Mouse (Mus musculus) cerebellum, adult 9-11 months (tissue): Measurements from ENCODE around the gene Gm28047.
"Not testable (repeated sequence)": the region's sequence is repeated elsewhere in the genome, so short reads cannot be mapped to it uniquely, and the experiment has no call there.

ENCODE experiments used
- DNase-seq: peaks from one replicate; pipeline ENCODE4 v3.0.0; 2022

Gm28047 gene

GRCm38 (mm10) chr15:102624970-102625686 is at the start of gene Gm28047, which contains the start of gene Atf7:
Gene Gm28047, minus strand, starts transcription at chr15:102625067.
Gene Atf7, minus strand, starts transcription at chr15:102625464.
- DNase-seq: peak; percentile 99

GRCm38 (mm10) chr15:102673548-102673947 is 48.7 kb upstream of the Gm28047 start:
- DNase-seq: peak; percentile 68

DNA sequence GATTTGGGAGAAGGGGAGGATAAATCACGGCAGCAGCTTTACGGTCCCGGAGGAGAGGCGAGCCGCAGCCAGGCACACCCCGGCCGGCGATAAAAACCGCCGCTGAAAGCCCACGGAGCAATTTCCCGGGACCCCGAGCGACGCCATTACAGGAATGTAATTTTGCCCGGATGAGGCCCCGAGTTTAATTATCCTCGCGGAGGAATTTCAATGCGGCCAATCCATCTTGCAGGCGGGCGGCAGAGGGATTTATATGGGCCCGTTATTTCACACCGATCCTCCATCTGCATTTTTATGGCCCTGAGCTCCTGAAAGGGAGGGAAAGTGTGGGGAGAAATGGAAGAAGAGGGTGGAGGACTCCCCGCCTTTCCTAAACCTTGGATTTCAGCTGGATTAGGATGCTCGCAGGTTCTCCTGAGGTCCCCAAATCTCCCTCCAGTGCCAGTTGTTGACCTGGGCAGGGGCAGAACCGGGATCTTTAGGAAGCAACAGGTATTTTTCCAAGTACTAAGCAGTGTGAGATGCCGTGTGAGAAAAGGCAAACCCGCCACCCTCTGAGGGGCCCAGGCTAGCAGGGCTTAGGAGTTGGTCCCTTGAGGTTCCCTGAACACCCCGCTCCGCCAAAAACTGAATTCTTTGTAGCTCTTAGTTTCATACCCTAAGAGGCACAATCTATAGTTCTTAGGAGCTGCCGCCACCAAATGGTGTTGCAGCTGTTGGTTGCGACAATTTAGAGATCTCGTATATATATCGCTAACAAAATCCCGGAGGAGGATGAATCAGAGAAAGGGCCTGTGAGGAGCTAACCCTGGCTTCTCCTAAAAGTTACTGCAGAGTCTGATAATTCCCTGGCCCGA is 47.6 kb upstream of the Gm28047 start, which contains the start of gene Atp5g2:
TSS of gene Atp5g2 (minus strand) at position 138 of the 857 bp plus-strand sequence.
- peak; percentile 65 for DNase-seq

DNA sequence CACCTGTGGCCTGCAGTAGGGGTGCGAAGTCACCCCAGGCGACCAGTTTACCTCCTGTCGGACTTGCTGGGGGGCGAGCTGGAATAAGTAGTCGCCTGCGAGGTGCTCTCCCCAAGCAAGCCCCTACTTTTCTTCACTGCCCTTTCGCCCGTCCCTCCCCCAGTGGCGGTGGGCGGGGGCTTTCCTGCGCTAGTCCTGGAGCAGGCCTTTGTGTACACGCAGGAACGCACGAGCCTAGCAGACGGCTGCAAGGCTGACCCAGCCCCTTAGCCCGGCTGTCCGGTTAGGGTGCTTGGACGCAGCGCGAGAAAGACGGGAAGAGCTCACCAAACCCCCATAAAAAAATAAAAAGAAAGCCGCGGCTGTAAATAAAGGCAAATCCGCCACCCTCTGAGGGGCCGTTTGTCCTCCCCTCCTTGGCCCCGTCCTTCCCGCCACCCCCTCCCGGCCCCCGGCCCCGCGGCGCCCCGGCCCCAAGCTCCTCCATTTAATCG is 46.9 kb upstream of the Gm28047 start:
- DNase-seq: peak; percentile 89

DNA sequence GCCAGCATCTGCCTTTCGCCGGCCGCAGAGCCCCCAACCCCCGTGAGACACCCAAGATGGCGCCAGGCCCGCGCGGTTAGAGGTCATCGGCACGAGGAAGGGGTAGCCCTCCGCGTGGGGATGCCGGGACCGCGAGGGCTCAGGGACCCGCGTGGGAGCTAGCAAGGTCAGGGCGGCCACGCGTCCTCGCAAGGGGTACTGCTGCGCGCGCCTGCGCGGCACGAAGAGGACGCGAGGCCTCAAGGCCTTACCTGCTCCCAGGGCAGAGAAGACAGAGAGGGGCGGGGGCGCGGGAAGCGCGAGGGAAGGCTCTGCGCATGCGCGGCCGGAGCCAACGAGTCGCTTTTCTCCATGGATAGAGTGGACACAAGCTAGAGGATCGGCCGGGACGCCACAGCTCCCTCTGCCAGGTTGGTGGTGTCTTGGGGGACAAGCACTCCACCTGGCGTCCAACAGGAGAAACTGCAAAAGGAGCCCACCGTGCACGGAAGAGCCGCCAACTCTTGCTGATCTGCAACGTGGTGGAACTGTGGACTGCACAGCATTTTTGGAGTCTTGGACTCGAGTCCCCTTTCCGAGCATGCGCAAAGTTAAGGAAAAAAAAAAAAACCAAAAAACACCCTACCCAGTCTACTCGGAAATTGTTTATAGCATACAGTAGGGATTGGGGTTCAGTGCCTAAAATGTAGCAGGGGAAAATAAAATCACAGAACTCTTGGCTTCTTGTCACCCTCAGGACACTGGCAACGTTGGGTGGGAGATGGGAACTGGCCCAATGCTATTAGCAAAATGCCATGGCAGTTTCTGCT is 46.1 kb upstream of the Gm28047 start:
- peak; percentile 99 for DNase-seq

DNA sequence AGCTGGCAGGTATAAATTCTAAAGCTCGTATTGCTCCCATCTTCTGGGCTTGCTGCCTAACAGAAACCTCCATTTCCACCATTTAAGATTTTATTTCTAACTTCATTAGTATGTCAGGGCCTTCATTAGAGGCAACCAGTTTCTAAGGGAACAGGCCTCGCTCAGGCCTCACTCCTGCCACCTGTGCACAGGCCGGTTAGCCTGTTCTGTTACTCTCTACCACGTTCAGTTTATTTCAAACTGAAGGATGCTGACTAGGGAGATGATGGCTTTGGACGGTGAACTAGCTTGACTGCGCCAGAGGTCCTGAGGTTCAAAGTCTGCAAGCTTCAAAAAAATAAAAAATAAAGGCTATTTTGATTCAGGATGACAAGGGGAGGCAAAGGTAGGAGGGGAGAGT is 45.4 kb upstream of the Gm28047 start:
- DNase-seq: no peak

DNA sequence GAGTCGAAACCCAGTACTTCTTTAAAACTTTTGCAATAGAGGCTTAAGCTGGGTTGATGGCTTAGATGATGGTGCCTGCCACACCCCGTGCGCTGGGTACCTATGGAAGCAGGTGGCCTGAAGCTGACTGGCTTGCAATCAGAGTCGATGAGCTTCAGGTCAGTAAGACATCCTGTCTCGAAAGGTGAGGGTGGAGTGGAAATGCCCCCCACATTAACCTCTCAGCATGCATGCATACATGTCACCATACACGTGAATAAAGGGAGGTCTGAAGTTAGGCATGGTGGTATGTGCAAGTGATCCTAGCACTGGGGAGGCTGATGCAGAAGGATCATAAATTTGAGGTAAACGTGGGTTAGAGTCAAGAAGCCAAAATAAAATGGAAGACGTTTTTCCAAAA is 44.7 kb upstream of the Gm28047 start:
- peak; percentile 45 for DNase-seq

- DNase-seq: peak; percentile 57
Observed at GRCm38 (mm10) chr15:102665494-102665893, 40.6 kb upstream of the Gm28047 start.

GRCm38 (mm10) chr15:102663825-102664224 is 39.0 kb upstream of the Gm28047 start:
- no peak for DNase-seq

DNA sequence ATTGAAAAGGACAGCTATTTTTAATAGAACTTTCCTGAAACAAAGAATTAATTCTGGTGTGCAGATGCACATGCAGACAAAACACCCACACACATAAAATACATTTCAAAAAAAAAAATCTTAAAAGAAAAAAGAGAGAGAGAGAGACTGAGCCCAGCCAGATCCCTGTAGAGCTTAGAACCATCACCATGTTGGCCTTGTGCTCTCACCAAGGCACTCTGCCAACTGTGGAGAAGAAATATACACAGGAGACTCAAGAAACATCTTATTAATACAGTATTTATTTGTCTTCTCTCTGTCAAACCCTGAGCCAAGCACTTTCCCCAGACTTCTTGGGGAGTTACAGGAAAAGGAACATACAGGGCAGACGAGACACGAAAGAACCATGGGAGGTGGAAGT is 37.7 kb upstream of the Gm28047 start:
- not testable (repeated sequence) for DNase-seq

GRCm38 (mm10) chr15:102657926-102658381 is 33.1 kb upstream of the Gm28047 start:
- no peak for DNase-seq

DNA sequence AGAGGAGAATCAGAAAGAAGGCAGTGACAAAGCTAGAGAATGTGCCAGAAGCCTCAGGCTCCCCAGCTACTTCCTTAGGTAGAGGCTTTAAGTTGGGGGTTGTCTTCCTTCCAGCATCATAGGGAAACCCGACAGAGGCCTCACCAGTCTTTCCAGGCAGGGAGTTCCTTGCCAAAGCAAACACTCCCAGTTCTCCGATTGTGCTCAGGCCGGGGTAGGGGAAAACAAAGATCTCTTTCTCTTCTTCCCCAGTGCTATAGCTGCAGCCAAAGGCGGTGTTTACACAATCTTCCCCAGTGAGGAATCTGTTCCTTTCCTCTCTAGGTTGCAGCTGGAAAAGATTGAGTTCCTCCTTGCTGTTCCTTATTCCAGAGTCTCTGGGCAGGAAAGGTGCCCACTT is 31.8 kb upstream of the Gm28047 start:
- DNase-seq: no peak

DNA sequence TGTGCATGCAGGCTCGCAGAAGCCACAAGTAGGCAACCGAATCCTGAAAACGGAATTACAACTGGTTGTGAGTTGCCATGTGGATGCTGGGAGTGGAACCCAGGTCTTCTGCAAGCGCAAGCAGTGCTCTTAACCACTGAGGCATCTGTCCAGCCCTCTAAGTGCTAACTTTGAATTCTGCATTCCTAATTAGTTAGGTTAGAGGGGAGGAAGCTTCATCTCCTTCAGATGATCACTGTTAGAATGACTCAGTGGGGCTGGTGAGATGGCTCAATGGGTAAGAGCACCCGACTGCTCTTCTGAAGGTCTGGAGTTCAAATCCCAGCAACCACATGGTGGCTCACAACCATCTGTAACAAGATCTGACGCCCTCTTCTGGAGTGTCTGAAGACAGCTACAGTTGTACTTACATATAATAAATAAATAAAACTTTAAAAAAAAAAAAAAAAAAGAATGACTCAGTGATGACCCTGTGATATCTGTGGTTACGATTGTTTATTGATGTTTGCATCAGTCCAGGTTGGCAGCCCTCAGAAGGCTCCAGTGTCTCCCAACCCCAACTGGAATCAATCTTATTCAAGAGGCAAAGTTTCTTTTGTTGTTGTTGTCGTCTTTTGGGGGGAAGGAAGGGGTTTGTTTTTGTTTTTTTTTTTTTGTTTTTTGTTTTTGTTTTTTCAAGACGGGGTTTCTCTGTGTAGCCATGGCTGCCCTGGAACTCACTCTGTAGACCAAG is 27.2 kb upstream of the Gm28047 start:
- not testable (repeated sequence) for DNase-seq

DNA sequence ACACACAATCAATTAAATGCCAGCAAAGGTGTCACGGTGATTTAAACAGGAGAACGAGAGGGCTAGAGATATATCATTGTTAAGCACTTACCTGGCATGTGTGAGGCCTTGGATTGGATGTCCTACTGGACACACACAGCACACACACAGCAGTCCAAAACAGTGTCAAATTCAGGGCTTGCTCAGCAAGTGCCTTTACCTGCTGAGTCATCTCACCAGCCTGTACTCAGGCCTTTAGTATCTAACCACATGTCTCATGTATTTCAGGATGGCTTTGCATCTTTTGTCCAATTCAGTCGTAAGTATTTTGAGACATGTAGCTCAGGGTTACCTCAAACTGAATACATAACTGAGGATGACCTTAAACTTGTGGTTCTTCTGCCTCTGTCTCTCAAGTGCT is 26.2 kb upstream of the Gm28047 start:
- no peak for DNase-seq

- no peak for DNase-seq
Observed at GRCm38 (mm10) chr15:102635817-102636216, 10.9 kb upstream of the Gm28047 start.

- DNase-seq: no peak
Observed at GRCm38 (mm10) chr15:102634684-102635083, 9.8 kb upstream of the Gm28047 start.

DNA sequence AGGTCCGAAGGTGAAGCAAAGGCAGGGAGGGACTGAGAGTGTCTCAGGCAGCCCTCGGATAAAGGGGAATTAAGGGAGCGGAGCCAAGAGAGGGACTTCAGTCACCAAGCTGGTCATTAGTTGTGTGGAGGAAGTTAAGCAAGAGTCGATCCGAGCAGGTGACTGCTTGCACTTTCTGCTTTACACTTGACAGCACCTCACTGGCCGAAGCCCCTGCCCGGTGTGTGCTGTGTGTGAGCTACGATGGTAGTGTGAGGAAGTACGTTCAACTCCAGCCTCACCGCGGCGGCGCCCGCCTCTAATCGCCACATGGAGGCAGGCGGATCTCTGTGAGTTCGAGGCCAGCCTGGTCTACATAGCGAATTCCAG is 804 bp upstream of the Gm28047 start:
- DNase-seq: no peak

DNA sequence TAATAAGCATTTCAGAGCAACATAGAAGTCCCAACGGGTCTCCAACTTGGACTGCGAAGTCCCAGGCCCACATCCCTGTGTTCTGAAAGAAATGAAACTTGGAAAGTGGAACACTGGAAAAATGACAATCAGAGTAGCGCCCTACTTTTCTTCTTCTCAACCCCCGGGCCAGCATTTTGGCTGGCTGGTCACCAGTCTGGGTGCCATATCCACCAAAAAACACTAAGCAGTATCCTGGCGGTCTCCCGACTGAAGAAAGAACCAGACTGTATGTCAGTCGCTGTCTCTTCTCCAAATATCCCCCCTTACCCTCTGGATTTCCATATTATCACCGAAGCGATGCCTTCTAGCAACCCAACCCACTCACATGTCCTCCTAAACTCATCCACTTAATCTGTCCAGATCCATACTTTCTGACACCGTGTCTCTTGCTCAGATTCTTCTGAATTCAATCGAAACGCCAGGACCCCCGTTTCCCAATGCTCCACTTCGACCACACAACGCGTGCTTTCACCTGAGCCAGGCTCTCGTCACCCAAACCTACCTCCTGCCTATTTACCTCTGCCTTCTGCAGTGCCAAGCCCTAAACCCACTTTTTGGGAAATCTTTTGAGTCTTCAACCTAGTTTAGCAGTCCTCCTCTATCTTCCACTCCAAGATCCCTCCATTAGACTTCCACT is 437 bp downstream of the Gm28047 start:
- peak; percentile 56 for DNase-seq

DNA sequence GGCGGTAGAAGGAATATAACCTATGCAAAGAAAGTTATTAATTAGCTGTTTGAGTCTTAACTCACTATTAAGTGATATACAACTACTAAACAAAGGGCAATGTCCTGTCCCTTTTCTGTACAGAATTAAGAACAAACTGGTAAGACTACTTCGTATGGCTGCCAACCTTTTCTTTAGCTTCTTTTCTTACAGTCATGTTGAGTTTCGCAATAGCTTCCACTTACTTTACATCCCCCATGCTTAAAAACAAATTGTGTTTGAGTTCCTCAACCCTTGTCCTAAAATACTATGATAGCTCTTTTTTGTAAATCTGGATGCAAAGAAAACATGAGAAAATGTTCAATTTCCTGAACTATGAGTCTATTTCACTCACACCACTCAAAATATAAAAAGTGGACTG is 1.7 kb downstream of the Gm28047 start:
- DNase-seq: no peak

DNA sequence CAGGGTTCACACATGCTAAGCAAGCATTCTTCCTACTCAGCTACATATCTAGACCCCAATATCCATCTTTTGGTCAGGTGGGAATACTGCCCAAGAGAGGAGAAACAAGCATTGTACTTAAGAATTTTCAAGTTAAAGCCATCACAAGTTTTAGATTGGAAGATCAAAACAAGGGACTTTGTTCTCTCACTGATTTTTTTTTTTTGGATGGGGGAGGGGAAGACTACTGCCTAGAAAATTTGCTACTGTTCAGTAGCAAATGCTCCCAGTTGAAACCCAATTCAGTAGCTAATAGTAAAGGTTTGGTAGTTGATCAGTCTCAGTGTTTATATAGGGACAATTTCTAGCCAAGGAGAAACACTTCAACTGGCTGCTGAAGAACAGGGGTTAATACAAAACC is 2.3 kb downstream of the Gm28047 start:
- DNase-seq: no peak

GRCm38 (mm10) chr15:102620765-102621164 is 4.1 kb downstream of the Gm28047 start:
- no peak for DNase-seq

- no peak for DNase-seq
Observed at GRCm38 (mm10) chr15:102619486-102619885, 5.4 kb downstream of the Gm28047 start.
